ENCODE assay signal across 10 mouse cellular contexts in genomic region chr1:133826193-133826592, GRCm38 (mm10). TPM values are rescaled to one million over a fixed set of nuclear protein-coding genes. Genes with fewer than 3 reads are reported as not detected.
DNase-seq lines count a peak whose midpoint lies in the region; ATAC-seq and TF ChIP-seq lines count a peak whose summit lies in the region.
"Had no signal": no experiment of that assay in that cellular context is flagged by ENCODE, and none has a peak within 500 bp of the region (broad histone marks: within the 10 kb centered on the region; RNA-seq: fewer than 3 reads in every experiment).

No protein-coding gene starts in this region.

- DNase-seq in forebrain, embryonic 10.5 days (ENCODE audit: extremely low spot score, low spot score) = no peak
- DNase-seq in lung, embryonic 14.5 days = no peak
- no peak for DNase-seq in lung, adult 2 months
- DNase-seq in cerebellum, adult 11 months = no peak

- peaks cover 24% of the 10 kb centered on the region for H3K4me1 ChIP-seq in forebrain, embryonic 10.5 days
- H3K4me1 ChIP-seq in forebrain, embryonic 16.5 days (replicated peaks; ENCODE audit: control insufficient read depth, insufficient read depth, low read length) = peaks cover 15% of the 10 kb centered on the region
- peaks cover 6% of the 10 kb centered on the region for H3K4me1 ChIP-seq in lung, embryonic 14.5 days (ENCODE audit: insufficient read depth)
- H3K4me1 ChIP-seq in lung, adult 2 months (ENCODE audit: control insufficient read depth, insufficient read depth, low read length) = no peaks in the 10 kb centered on the region
- H3K4me1 ChIP-seq in hindbrain, embryonic 12.5 days = peaks cover 32% of the 10 kb centered on the region
- H3K4me1 ChIP-seq in midbrain, embryonic 12.5 days = peaks cover 29% of the 10 kb centered on the region
- peaks cover 14% of the 10 kb centered on the region; the same call in 1 of the 2 replicates for H3K4me1 ChIP-seq in intestine, embryonic 15.5 days (replicated peaks)

- H3K4me3 ChIP-seq in forebrain, embryonic 10.5 days = no peak overlapping the region
- H3K4me3 ChIP-seq in forebrain, embryonic 16.5 days (replicated peaks; ENCODE audit: low read length) = no peak overlapping the region
- H3K4me3 ChIP-seq in lung, embryonic 14.5 days (ENCODE audit: low read depth, low read length) = no peak overlapping the region
- no peak overlapping the region for H3K4me3 ChIP-seq in lung, adult 2 months (replicated peaks; ENCODE audit: extremely low read depth, low read depth, low read length)
- no peak overlapping the region for H3K4me3 ChIP-seq in hindbrain, embryonic 12.5 days
- H3K4me3 ChIP-seq in midbrain, embryonic 12.5 days = no peak overlapping the region
- no peak overlapping the region for H3K4me3 ChIP-seq in intestine, embryonic 15.5 days (replicated peaks)
- H3K4me3 ChIP-seq: limb, embryonic 12.5 days had no signal

- WGBS in forebrain, embryonic 10.5 days = 66% methylated on average over 7 of the region's 7 CpGs
- WGBS in forebrain, embryonic 16.5 days = 76% methylated on average over 7 of the region's 7 CpGs
- WGBS in lung, embryonic 14.5 days = 66% methylated on average over 7 of the region's 7 CpGs
- 74% methylated on average over 7 of the region's 7 CpGs for WGBS in lung, adult 2 months
- WGBS in hindbrain, embryonic 12.5 days = 74% methylated on average over 7 of the region's 7 CpGs
- WGBS in midbrain, embryonic 12.5 days = 66% methylated on average over 7 of the region's 7 CpGs
- 70% methylated on average over 7 of the region's 7 CpGs for WGBS in intestine, embryonic 15.5 days

- H3K27ac ChIP-seq in forebrain, embryonic 10.5 days = peak overlapping the region; percentile 76
- H3K27ac ChIP-seq in forebrain, embryonic 16.5 days (ENCODE audit: low read length) = no peak overlapping the region
- peak overlapping the region; percentile 58 for H3K27ac ChIP-seq in lung, embryonic 14.5 days (ENCODE audit: low read depth)
- H3K27ac ChIP-seq in hindbrain, embryonic 12.5 days = peak overlapping the region; percentile 90
- H3K27ac ChIP-seq in midbrain, embryonic 12.5 days (replicated peaks) = peak overlapping the region; percentile 82
- no peak overlapping the region for H3K27ac ChIP-seq in intestine, embryonic 15.5 days
- H3K27ac ChIP-seq: kidney, postnatal 0 days; limb, embryonic 12.5 days had no signal

- no peak for ATAC-seq in forebrain, embryonic 16.5 days
- ATAC-seq in lung, embryonic 14.5 days (ENCODE audit: insufficient read depth) = no peak
- no peak for ATAC-seq in hindbrain, embryonic 12.5 days (ENCODE audit: low FRiP score)
- no peak for ATAC-seq in midbrain, embryonic 12.5 days (ENCODE audit: low FRiP score, low read depth)
- no peak for ATAC-seq in intestine, embryonic 15.5 days

- H3K4me2 ChIP-seq in forebrain, embryonic 16.5 days (ENCODE audit: low read length) = no peak overlapping the region
- H3K4me2 ChIP-seq in lung, embryonic 14.5 days = no peak overlapping the region
- no peak overlapping the region for H3K4me2 ChIP-seq in hindbrain, embryonic 12.5 days (replicated peaks)
- no peak overlapping the region for H3K4me2 ChIP-seq in midbrain, embryonic 12.5 days (replicated peaks)
- no peak overlapping the region for H3K4me2 ChIP-seq in intestine, embryonic 15.5 days (replicated peaks)
- H3K4me2 ChIP-seq: limb, embryonic 12.5 days had no signal

- peaks cover 25% of the 10 kb centered on the region for H3K27me3 ChIP-seq in forebrain, embryonic 10.5 days (ENCODE audit: poor library complexity, severe bottlenecking)
- no peaks in the 10 kb centered on the region for H3K27me3 ChIP-seq in forebrain, embryonic 16.5 days (replicated peaks; ENCODE audit: control insufficient read depth, insufficient read depth, low read length)
- no peaks in the 10 kb centered on the region for H3K27me3 ChIP-seq in lung, embryonic 14.5 days (ENCODE audit: insufficient read depth, low read length)
- peaks cover 3% of the 10 kb centered on the region; the same call in 1 of the 2 replicates for H3K27me3 ChIP-seq in hindbrain, embryonic 12.5 days
- H3K27me3 ChIP-seq in midbrain, embryonic 12.5 days = peaks cover 7% of the 10 kb centered on the region; the same call in 1 of the 2 replicates
- H3K27me3 ChIP-seq in intestine, embryonic 15.5 days (replicated peaks) = no peaks in the 10 kb centered on the region

- no peak overlapping the region for H3K9ac ChIP-seq in forebrain, embryonic 16.5 days (replicated peaks; ENCODE audit: low read depth, low read length)
- no peak overlapping the region for H3K9ac ChIP-seq in lung, embryonic 14.5 days
- H3K9ac ChIP-seq in hindbrain, embryonic 12.5 days = no peak overlapping the region
- no peak overlapping the region for H3K9ac ChIP-seq in midbrain, embryonic 12.5 days (replicated peaks)
- no peak overlapping the region for H3K9ac ChIP-seq in intestine, embryonic 15.5 days
- H3K9ac ChIP-seq: limb, embryonic 12.5 days had no signal

- no peaks in the 10 kb centered on the region for H3K9me3 ChIP-seq in forebrain, embryonic 10.5 days
- no peaks in the 10 kb centered on the region for H3K9me3 ChIP-seq in forebrain, embryonic 16.5 days (ENCODE audit: control insufficient read depth, low read length)
- no peaks in the 10 kb centered on the region for H3K9me3 ChIP-seq in lung, embryonic 14.5 days (ENCODE audit: low read depth, low read length)
- H3K9me3 ChIP-seq in hindbrain, embryonic 12.5 days (replicated peaks) = no peaks in the 10 kb centered on the region
- H3K9me3 ChIP-seq in midbrain, embryonic 12.5 days = no peaks in the 10 kb centered on the region
- no peaks in the 10 kb centered on the region for H3K9me3 ChIP-seq in intestine, embryonic 15.5 days
- H3K9me3 ChIP-seq: limb, embryonic 12.5 days had no signal

- TF ChIP-seq CTCF in lung, embryonic 14.5 days (IDR thresholded peaks at IDR 0.05; ENCODE audit: low read depth) = no peak
- no peak for TF ChIP-seq CTCF in lung, adult 2 months (IDR thresholded peaks at IDR 0.05; ENCODE audit: insufficient read depth, low read length)

- no peak for TF ChIP-seq POLR2A in lung, adult 2 months (IDR thresholded peaks at IDR 0.05; ENCODE audit: borderline replicate concordance, extremely low read depth, low read depth, low read length)

- H3K36me3 ChIP-seq in forebrain, embryonic 10.5 days (replicated peaks) = no peaks in the 10 kb centered on the region
- H3K36me3 ChIP-seq in forebrain, embryonic 16.5 days (ENCODE audit: control insufficient read depth, insufficient read depth) = no peaks in the 10 kb centered on the region
- H3K36me3 ChIP-seq in lung, embryonic 14.5 days (ENCODE audit: insufficient read depth) = no peaks in the 10 kb centered on the region
- H3K36me3 ChIP-seq in hindbrain, embryonic 12.5 days = no peaks in the 10 kb centered on the region
- no peaks in the 10 kb centered on the region for H3K36me3 ChIP-seq in midbrain, embryonic 12.5 days
- H3K36me3 ChIP-seq in intestine, embryonic 15.5 days = no peaks in the 10 kb centered on the region
- H3K36me3 ChIP-seq: limb, embryonic 12.5 days had no signal

RNA-seq across cellular contexts. Expression of gene Atp2b4, which starts 25.4 kb away (rescaled TPM):
- 3.2 and 4.2 TPM in 2 replicates for polyA plus RNA-seq in forebrain, embryonic 10.5 days (2016; fragmentation: Nextera tagmentation; extraction: Ambion mirVana)
- 9.3 and 11.1 TPM in 2 replicates for polyA plus RNA-seq in forebrain, embryonic 16.5 days (2015; fragmentation: Nextera tagmentation; extraction: Ambion mirVana)
- 11.2 and 12.7 TPM in 2 replicates for polyA plus RNA-seq in lung, embryonic 14.5 days (2014; fragmentation: Nextera tagmentation; extraction: Ambion mirVana)
- polyA plus RNA-seq in lung, adult 2 months (2012; rRNA removed) = 9.5 and 11.3 TPM in 2 replicates
- polyA plus RNA-seq in hindbrain, embryonic 12.5 days (2016; fragmentation: Nextera tagmentation; extraction: Ambion mirVana) = 12.2 and 16.3 TPM in 2 replicates
- 8.3 and 10.7 TPM in 2 replicates for polyA plus RNA-seq in midbrain, embryonic 12.5 days (2016; fragmentation: Nextera tagmentation; extraction: Ambion mirVana)
- 18.2 and 19.9 TPM in 2 replicates for polyA plus RNA-seq in intestine, embryonic 15.5 days (2015; fragmentation: Nextera tagmentation; extraction: Ambion mirVana)

Comparison
In these comparisons a context has a peak if more than half of its experiments do, and no peak if none do; other contexts are left out.
1. H3K27ac ChIP-seq: peak in forebrain, embryonic 10.5 days (single experiment), lung, embryonic 14.5 days (single experiment), hindbrain, embryonic 12.5 days (single experiment) and midbrain, embryonic 12.5 days (single experiment); none in forebrain, embryonic 16.5 days (single experiment) and intestine, embryonic 15.5 days (single experiment).